9 mouse cellular contexts compared by ENCODE assay signal in the genomic region with DNA sequence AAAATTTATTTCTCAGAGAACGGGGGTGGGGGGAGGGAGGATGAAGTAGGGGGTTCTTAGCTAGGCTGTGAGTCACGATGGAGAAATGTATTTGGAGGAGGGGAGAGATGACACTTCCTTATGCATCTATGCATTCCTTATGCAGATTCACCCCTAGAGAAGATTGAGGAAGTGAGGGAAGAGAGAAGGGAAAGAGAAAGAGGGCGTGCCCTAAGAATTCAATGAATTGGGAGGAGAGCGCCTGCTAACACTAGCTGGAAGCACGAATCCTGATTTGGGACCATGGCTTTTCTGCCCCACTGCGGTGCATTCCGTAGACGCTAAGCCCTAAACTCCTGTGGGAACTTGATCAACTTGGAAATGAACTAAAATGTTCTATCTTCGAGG. TPM values are rescaled to one million over a fixed set of nuclear protein-coding genes. Genes with fewer than 3 reads are reported as not detected.
DNase-seq lines count a peak whose midpoint lies in the region; ATAC-seq and TF ChIP-seq lines count a peak whose summit lies in the region.
"Had no signal": no experiment of that assay in that cellular context is flagged by ENCODE, and none has a peak within 500 bp of the region (broad histone marks: within the 10 kb centered on the region; RNA-seq: fewer than 3 reads in every experiment).

No protein-coding gene starts in this region.

- TF ChIP-seq EP300 in ES-Bruce4 (IDR thresholded peaks at IDR 0.05; ENCODE audit: insufficient read depth, low read depth, low read length) = no peak

- DNase-seq in cerebellum, adult 2 months = no peak
- DNase-seq in cerebellum, adult 9-11 months = no peak
- no peak for DNase-seq in spleen, adult 12 weeks (ENCODE audit: low spot score)
- DNase-seq in embryo, embryonic 10 days (ENCODE audit: low spot score) = no peak
- DNase-seq in frontal cortex, postnatal 36 days (ENCODE audit: low spot score in 2 of 2) = no peak

- no peaks in the 10 kb centered on the region for H3K27me3 ChIP-seq in cerebellum, adult 2 months (ENCODE audit: control insufficient read depth, insufficient read depth, low read length)
- no peaks in the 10 kb centered on the region for H3K27me3 ChIP-seq in ES-Bruce4 (ENCODE audit: control insufficient read depth, insufficient read depth, low read length, poor library complexity, severe bottlenecking)
- peaks cover 15% of the 10 kb centered on the region for H3K27me3 ChIP-seq in hindbrain, embryonic 12.5 days

- 18% methylated on average over 9 of the region's 9 CpGs for WGBS in cerebellum, adult 2 months
- 14% methylated on average over 9 of the region's 9 CpGs for WGBS in hindbrain, embryonic 12.5 days

- peak; percentile 41; the same call in 1 of the 2 replicates for ATAC-seq in hindbrain, embryonic 12.5 days (ENCODE audit: low FRiP score)
- peak; percentile 76 for ATAC-seq in megakaryocyte, adult 5-6 weeks (ENCODE audit: poor library complexity, severe bottlenecking)

- H3K9me3 ChIP-seq in ES-Bruce4 (replicated peaks; ENCODE audit: control insufficient read depth, insufficient read depth, low read length, poor library complexity, severe bottlenecking) = no peaks in the 10 kb centered on the region
- H3K9me3 ChIP-seq in hindbrain, embryonic 12.5 days (replicated peaks) = no peaks in the 10 kb centered on the region

- no peaks in the 10 kb centered on the region for H3K4me1 ChIP-seq in cerebellum, adult 2 months (ENCODE audit: control insufficient read depth, insufficient read depth, low read length)
- peaks cover 3% of the 10 kb centered on the region for H3K4me1 ChIP-seq in ES-Bruce4 (ENCODE audit: control insufficient read depth, insufficient read depth, low read length)
- 0 out of 2 replicates have a peak, but pooled peaks cover 2% of the 10 kb centered on the region for H3K4me1 ChIP-seq in hindbrain, embryonic 12.5 days

- peak overlapping the region; percentile 92 for H3K4me2 ChIP-seq in hindbrain, embryonic 12.5 days (replicated peaks)

- H3K27ac ChIP-seq in cerebellum, adult 2 months (ENCODE audit: insufficient read depth, low read length) = no peak overlapping the region
- no peak overlapping the region for H3K27ac ChIP-seq in ES-Bruce4 (ENCODE audit: insufficient read depth, low read length)
- no peak overlapping the region for H3K27ac ChIP-seq in hindbrain, embryonic 12.5 days

- H3K4me3 ChIP-seq in cerebellum, adult 2 months (replicated peaks; ENCODE audit: insufficient read depth, low read depth, low read length) = peak overlapping the region; percentile 35
- H3K4me3 ChIP-seq in ES-Bruce4 (ENCODE audit: low read depth, low read length) = peak overlapping the region; percentile 69
- peak overlapping the region; percentile 52 for H3K4me3 ChIP-seq in hindbrain, embryonic 12.5 days

- TF ChIP-seq POLR2A in cerebellum, adult 2 months (IDR thresholded peaks at IDR 0.05; ENCODE audit: borderline replicate concordance, insufficient read depth, low read length) = no peak
- TF ChIP-seq POLR2A in ES-Bruce4 (IDR thresholded peaks at IDR 0.05; ENCODE audit: insufficient read depth, low read length) = no peak

- TF ChIP-seq CTCF in cerebellum, adult 2 months (IDR thresholded peaks at IDR 0.05; ENCODE audit: borderline replicate concordance, insufficient read depth, low read depth, low read length) = no peak
- TF ChIP-seq CTCF in ES-Bruce4 (IDR thresholded peaks at IDR 0.05; ENCODE audit: low read depth, low read length) = no peak

- no peak overlapping the region; the same call in 1 of the 2 replicates for H3K9ac ChIP-seq in ES-Bruce4 (ENCODE audit: low read depth, poor library complexity, severe bottlenecking)
- peak overlapping the region; percentile 64 for H3K9ac ChIP-seq in hindbrain, embryonic 12.5 days

- no peaks in the 10 kb centered on the region for H3K36me3 ChIP-seq in ES-Bruce4 (ENCODE audit: control insufficient read depth, insufficient read depth, low read length, poor library complexity, severe bottlenecking)
- H3K36me3 ChIP-seq in hindbrain, embryonic 12.5 days = no peaks in the 10 kb centered on the region

RNA-seq across cellular contexts. Expression of gene Foxi3, which starts 56.1 kb away (rescaled TPM):
- not detected in 2 replicates for polyA plus RNA-seq in cerebellum, adult 2 months (2012; rRNA removed)
- polyA plus RNA-seq in ES-Bruce4 (2011; ENCODE audit: insufficient read depth, insufficient read length, low read depth, missing spikeins) = 6.3 and 7.0 TPM in 2 replicates
- not detected in 2 replicates for polyA plus RNA-seq in hindbrain, embryonic 12.5 days (2016; fragmentation: Nextera tagmentation; extraction: Ambion mirVana)
- total RNA-seq in megakaryocyte, adult 5-6 weeks (2015) = not detected in 2 replicates
- total RNA-seq in megakaryocyte, adult 5-6 weeks (2017) = not detected in 2 replicates
- total RNA-seq: adrenal gland, adult 18-20 months had no signal
